Mouse (Mus musculus): ENCODE data around the gene Ppbp.
"Not testable (repeated sequence)": the region's sequence is repeated elsewhere in the genome, so short reads cannot be mapped to it uniquely, and the experiment has no call there.

Gene Ppbp

DNA sequence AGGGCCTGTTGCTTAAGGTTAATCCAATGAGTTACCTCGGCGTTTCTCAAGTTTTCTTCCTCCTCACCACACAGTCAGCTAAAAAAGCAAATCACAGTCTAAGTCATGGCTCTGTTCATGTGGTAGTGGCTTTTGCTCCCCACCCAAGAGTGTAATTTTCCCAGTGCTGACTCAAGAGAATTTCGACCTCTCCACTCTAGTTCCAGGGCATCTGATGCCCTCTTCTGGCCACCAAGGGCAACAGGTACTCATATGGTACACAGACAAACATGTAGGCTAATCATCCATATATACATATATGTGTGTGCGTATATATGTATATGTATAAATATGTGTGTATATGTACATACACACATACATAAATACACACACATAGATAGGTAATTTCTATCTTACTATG, 19.8 kb downstream of the Ppbp start:
- DNase-seq (ENCODE audit: low spot score): no peak

DNA sequence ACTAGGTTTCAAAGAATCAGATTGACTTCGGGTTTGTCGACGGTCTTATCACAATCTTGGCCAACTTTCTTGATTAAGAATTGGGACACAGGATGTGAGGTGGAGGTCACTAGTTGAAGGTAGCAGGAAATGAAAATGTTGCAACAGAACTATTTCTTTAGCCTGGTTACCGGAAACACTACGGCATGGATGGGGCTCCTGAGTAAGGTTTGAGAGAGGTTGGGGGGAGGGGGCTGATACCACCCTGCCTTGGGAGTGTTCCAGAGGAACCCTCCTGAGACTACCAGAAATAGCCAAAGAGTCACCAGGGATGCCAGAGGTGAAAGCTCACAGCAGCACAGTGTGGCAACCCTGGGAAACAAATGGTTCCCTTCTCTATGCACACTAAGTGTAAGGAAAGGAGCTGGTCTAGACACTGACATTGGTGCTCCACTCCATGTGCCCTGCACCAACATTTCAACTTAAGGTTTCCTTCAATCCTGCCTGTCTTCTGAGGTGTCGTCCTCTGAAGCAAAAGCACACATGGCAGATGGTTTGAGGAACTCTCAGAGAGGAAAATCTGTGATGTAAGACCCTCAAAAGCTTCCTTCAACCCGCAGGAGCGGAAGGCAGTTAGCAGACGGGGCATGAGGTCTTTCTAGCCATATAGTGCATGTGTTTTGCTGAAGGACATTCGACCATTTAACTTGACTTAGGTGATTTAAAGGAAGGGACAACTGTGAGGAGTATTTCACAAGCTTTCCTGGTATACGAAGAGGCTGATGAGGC, 21.2 kb downstream of the Ppbp start:
- DNase-seq (ENCODE audit: low spot score): no peak

DNA sequence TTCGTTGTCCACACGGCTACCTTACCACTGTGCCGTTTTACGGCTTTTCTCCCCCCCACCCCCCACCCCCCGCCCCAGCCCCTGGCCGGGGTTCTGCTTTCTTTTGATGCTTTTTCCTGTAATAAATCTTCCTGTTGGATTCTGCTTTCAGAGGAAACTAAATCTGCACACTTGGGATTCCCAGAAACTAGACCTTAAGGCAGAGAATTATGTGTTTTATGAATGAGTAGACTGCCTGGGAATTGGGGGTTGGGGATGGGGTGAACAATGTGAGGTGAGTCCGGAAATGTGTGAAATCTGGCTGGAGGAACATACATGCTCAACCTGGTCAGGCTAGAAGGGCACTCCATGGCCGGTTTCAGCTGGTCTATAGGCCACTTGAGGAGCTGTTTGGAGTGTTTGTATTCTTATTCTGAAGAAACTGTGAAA, 21.8 kb downstream of the Ppbp start:
- DNase-seq (ENCODE audit: low spot score): no peak

DNA sequence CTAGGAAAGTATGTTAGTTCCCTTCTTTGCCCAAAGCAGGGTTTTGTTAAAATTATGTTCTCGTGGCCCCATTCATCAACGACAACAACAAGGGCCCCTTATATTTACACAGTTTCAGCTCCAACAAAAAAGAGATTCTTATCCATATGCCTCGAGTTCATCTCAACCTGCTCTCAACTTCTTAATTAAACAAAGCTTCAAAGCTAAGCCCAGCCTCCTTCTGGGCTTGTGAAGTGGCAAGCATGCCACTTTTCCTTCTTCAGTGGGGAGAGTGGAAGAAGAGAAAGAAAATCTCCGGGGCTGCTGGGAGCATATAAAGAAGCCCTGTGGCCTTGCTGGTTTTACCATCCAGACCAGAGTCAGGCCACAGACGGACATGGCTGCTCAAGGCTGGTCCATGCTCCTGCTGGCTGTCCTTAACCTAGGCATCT, 25.9 kb downstream of the Ppbp start, which contains the start of gene Cxcl15:
Gene Cxcl15 (plus strand): TSS at position 340 of the 431 bp plus-strand sequence.
- DNase-seq (ENCODE audit: low spot score): no peak

DNA sequence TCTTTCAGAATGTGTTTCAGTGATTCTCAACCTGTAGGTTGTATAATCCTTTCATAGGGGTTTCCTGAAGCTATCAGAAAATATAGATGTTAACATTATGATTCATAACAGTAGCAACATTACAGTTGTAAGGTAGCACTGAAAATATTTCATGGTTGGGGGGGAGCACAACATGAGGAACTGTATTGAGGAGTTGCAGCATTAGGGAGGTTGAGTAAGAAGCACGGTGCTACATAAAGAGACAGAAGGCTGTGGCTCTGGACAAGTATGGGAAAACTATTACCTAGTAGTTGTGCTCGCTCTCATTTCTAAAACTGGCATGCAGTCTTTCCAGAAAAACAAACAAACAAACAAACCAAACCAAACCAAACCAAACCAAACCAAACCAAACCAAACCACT, 27.1 kb downstream of the Ppbp start:
- DNase-seq (ENCODE audit: low spot score): not testable (repeated sequence)

DNA sequence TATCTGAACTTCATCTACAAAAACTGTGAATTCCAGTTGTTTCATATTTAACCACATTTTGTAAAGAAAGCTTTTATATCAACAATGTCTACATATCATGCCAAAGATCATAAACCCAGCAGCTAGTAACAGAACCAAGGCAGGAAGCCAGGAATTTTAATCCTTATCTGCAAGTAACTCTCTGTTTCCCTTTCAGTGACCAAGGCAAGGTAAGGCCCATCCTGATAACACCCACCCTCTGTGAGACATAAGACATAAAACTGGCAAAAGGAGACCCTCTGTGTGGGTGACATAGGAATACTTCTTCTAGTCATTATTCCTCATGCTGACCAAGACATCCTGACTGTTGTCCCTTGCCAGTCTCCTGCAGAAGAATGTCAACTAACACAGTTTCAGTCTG, 36.3 kb downstream of the Ppbp start:
- no peak for DNase-seq (ENCODE audit: low spot score)

DNA sequence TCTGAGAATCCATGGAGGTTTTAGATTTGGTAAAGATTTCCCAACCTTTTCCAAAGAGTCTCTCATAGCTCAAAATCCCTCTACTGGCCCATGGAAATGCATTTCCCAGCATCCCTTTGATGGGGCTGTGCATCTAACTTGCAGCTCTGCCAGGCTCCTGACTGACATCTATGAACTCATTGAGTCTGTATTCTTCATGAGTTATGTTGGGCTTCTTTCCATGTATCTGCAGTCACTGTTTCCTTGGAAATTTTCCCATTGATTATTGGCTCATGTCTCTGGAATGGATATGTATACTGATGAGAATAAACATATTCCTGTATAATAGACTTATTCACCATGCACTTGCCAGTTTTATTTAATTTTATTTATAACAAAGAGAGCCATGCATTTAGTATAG, 37.7 kb downstream of the Ppbp start:
- DNase-seq (ENCODE audit: low spot score): no peak

DNA sequence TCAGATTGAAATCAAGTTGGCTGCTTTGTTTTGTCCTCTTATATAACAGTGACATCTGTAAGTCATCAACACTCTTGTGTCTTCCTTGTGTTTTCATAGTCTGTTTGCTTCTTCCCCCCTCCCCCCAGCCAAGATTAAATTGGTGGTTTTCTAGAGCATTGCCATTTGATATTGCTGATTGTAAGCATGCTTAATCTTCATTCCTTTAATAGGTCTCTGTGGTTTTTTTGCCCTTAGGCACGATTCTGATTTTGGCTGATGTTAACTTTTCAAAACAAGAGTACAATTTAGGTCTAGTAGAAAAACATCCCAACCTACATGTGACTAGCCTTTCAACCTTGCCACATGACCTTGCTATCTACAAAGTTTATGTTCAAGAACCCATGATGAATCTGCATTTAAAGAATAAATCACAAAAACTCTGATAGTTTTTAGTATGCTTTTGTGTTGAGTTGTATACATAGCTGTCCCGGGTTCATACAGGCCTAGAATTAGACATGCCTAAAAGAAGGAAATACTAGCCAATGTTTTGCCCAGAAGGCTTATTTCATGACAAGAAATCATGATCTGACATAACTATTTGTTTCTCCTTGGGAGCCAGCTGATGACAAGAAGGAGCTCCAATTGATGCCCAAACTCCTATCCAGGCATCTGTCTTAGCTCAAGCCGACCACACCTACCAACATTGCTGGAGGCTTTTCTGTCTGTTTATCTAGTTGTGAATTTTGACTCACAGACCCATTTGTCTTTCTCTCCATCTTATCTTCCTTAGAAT, 39.0 kb downstream of the Ppbp start:
- DNase-seq (ENCODE audit: low spot score): no peak

Measured in testis, postnatal 14 days (tissue).